Mouse (Mus musculus) spleen, postnatal 14 days (tissue): ENCODE measurements at regions not wholly inside any gene's neighbourhood (a gene's known extent, or its start where the extent isn't known, plus 50 kb on each side); places are given as distances from the start of the nearest gene placed in this dataset.

Source experiments
- DNase-seq, 2 experiments: peaks; one replicate each; pipeline ENCODE4 v3.0.0; 2021 to 2022; ENCODE audit warnings: low spot score in 2 of 2

GRCm38 (mm10) chr7:67462591-67462990 lies 89.9 kb upstream of the Mef2a start:
- no peak for DNase-seq

- DNase-seq: peak in 1 of 2 experiments; percentile 28
Measured at GRCm38 (mm10) chr7:67461333-67462255, 88.9 kb upstream of the Mef2a start.

- no peak for DNase-seq
Measured at GRCm38 (mm10) chr7:67459810-67460209, 87.2 kb upstream of the Mef2a start.

- no peak for DNase-seq
Measured at GRCm38 (mm10) chr7:67459209-67459608, 86.6 kb upstream of the Mef2a start.

GRCm38 (mm10) chr7:67458640-67459039 lies 86.0 kb upstream of the Mef2a start:
- DNase-seq: no peak

- DNase-seq: no peak
Measured at GRCm38 (mm10) chr7:67457898-67458297, 85.2 kb upstream of the Mef2a start.

GRCm38 (mm10) chr7:67456015-67456414 lies 83.4 kb upstream of the Mef2a start:
- DNase-seq: no peak

- DNase-seq: no peak
Measured at GRCm38 (mm10) chr7:67454458-67454857, 81.8 kb upstream of the Mef2a start.

GRCm38 (mm10) chr7:67451157-67451793 lies 78.6 kb upstream of the Mef2a start:
- no peak for DNase-seq

GRCm38 (mm10) chr7:67446606-67447005 lies 73.9 kb upstream of the Mef2a start:
- no peak for DNase-seq

GRCm38 (mm10) chr7:67445203-67446041 lies 72.8 kb upstream of the Mef2a start:
- DNase-seq: no peak

GRCm38 (mm10) chr7:67444523-67444942 lies 71.9 kb upstream of the Mef2a start:
- no peak for DNase-seq

- no peak for DNase-seq
Measured at GRCm38 (mm10) chr7:67443666-67444065, 71.0 kb upstream of the Mef2a start.

GRCm38 (mm10) chr7:67443001-67443555 lies 70.4 kb upstream of the Mef2a start:
- no peak for DNase-seq

GRCm38 (mm10) chr7:67442284-67442683 lies 69.6 kb upstream of the Mef2a start:
- DNase-seq: no peak

GRCm38 (mm10) chr7:67440806-67441205 lies 68.1 kb upstream of the Mef2a start:
- no peak for DNase-seq

GRCm38 (mm10) chr7:67437216-67438006 lies 64.8 kb upstream of the Mef2a start:
- no peak for DNase-seq

- no peak for DNase-seq
Measured at GRCm38 (mm10) chr7:67435643-67436339, 63.1 kb upstream of the Mef2a start.

GRCm38 (mm10) chr7:67430987-67431386 lies 58.3 kb upstream of the Mef2a start:
- DNase-seq: no peak

- DNase-seq: no peak
Measured at GRCm38 (mm10) chr7:67430041-67430440, 57.4 kb upstream of the Mef2a start.
